Mouse (Mus musculus): ENCODE data around the gene Itpk1. TPM values are rescaled to one million over a fixed set of nuclear protein-coding genes. Genes with fewer than 3 reads are reported as not detected.

Gene Itpk1
- polyA plus RNA-seq, 1 experiment from 2014 or later = 10.9 TPM

DNA sequence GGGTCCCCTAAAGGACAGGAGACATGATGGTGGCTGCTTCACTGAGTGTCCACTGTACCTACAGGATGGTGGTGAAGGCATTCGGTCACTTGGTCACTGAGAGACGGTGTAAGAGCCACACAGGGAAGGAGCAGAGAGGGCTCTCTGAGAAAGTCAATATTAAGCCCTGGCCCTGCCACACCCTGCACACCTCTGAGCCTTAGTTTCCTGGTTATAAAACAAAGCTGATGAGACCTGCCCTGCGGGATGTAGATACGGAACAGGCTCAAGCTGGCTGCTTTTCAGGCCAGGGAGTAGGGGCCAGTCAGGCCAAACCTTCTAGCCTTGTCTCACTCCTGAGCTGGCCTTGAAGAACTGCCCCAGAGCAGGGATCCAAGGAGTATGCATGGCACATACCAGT is 82.9 kb downstream of the Itpk1 start:
- ATAC-seq = peak; percentile 46; the same call in 1 of the 2 replicates
- DNase-seq (ENCODE audit: low spot score) = peak; percentile 42

DNA sequence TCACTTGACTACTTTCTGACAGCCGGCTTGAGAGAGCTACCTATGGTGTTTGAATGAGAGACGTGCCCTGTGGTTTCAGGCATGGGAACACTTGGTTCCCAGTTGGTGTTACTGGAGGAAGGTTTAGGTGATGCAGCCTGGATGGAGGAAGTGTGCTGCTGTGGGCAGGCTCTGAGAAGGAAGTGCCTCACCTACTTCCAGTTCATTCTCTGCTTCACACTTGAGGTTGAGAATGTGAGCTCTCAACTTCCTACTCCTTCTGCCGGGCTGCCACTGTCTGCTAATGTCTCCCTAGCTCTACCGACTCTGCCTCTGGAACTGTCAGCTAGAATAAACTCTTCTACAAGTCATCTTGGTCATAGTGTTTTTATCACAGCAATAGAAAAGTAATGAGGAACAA is 83.5 kb downstream of the Itpk1 start:
- WGBS = 71% methylated on average over 4 of the region's 4 CpGs
- Histone ChIP-seq H3K27ac (ENCODE audit: low read length) (no peak overlapping the region), H3K4me2 (replicated peaks; ENCODE audit: low read depth, low read length) (no peak overlapping the region), H3K4me3 (ENCODE audit: low read depth, low read length) (no peak overlapping the region), H3K27me3 (replicated peaks; ENCODE audit: insufficient read depth, low read length) (no peaks in the 10 kb centered on the region), H3K9me3 (ENCODE audit: low read length) (no peaks in the 10 kb centered on the region), H3K4me1 (ENCODE audit: insufficient read depth, low read depth, low read length) (peaks cover 11% of the 10 kb centered on the region; the same call in 1 of the 2 replicates), H3K9ac (replicated peaks; ENCODE audit: low read depth) (no peak overlapping the region), H3K36me3 (ENCODE audit: insufficient read depth, low read length) (no peaks in the 10 kb centered on the region)
- peak; percentile 23 for DNase-seq (ENCODE audit: low spot score)
- TF ChIP-seq EP300 (IDR thresholded peaks at IDR 0.05) (no peak), CTCF (IDR thresholded peaks at IDR 0.05) (no peak)
- no peak for ATAC-seq

More for the DNA sequence above, 82.9 kb downstream of the Itpk1 start:
- no peaks in the 10 kb centered on the region for H3K9me3 ChIP-seq (ENCODE audit: low read length)
- no peak overlapping the region for H3K4me3 ChIP-seq (ENCODE audit: low read depth, low read length)
- TF ChIP-seq EP300 (IDR thresholded peaks at IDR 0.05) (no peak), CTCF (IDR thresholded peaks at IDR 0.05) (no peak)
- no peaks in the 10 kb centered on the region for H3K27me3 ChIP-seq (replicated peaks; ENCODE audit: insufficient read depth, low read length)
- peaks cover 11% of the 10 kb centered on the region; the same call in 1 of the 2 replicates for H3K4me1 ChIP-seq (ENCODE audit: insufficient read depth, low read depth, low read length)
- H3K27ac ChIP-seq (ENCODE audit: low read length) = no peak overlapping the region
- H3K9ac ChIP-seq (replicated peaks; ENCODE audit: low read depth) = no peak overlapping the region
- H3K36me3 ChIP-seq (ENCODE audit: insufficient read depth, low read length) = no peaks in the 10 kb centered on the region
- no peak overlapping the region for H3K4me2 ChIP-seq (replicated peaks; ENCODE audit: low read depth, low read length)
- WGBS = 36% methylated on average over 4 of the region's 4 CpGs

DNA sequence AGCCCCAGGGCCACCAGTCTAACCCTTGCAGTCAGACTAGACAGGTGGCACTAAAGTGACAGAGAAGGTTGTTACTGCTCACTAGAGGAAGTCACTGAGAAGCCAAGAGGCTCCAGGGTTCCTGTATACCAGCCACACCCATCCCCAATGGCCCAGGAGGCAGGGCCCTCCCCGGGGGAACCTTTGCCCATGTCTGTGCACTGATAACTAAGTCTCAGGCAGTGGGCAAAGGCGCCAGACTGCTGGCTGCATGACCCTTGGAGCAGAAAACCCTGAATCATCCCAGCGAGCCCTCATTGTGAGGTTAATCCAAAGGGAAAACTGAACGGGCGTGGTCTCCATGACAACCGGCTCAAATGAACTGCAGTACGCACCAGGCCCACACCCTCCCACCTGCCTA is 84.8 kb downstream of the Itpk1 start:
- no peak for ATAC-seq
- WGBS = 60% methylated on average over 7 of the region's 7 CpGs

DNA sequence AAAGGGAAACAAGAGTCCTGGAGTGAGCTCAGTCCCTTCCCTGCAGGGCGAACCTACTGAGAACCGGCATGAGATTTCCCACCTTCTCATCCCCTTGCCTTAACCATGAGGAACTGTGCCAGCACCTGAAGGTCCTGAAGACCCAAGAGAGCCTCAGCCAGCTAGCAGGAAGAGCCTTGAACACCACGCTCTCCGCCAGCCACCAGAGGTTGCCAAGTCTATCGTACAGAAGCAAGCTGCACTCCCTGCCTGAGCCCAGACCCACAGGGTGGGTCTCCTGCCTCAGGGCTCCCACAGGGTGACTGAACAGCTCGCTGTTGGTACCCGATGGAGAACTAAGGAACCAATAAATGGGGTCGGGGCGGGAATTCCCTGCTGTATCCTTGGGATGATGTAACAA is 86.6 kb downstream of the Itpk1 start:
- no peak for ATAC-seq
- H3K4me3 ChIP-seq (ENCODE audit: low read depth, low read length) = no peak overlapping the region
- TF ChIP-seq EP300 (IDR thresholded peaks at IDR 0.05) (no peak), CTCF (IDR thresholded peaks at IDR 0.05) (no peak)
- H3K27ac ChIP-seq (ENCODE audit: low read length) = no peak overlapping the region
- H3K4me1 ChIP-seq (ENCODE audit: insufficient read depth, low read depth, low read length) = peaks cover 6% of the 10 kb centered on the region; the same call in 1 of the 2 replicates
- no peak for DNase-seq (ENCODE audit: low spot score)
- no peaks in the 10 kb centered on the region for H3K27me3 ChIP-seq (replicated peaks; ENCODE audit: insufficient read depth, low read length)
- no peaks in the 10 kb centered on the region for H3K36me3 ChIP-seq (ENCODE audit: insufficient read depth, low read length)
- 73% methylated on average over 9 of the region's 9 CpGs for WGBS
- H3K4me2 ChIP-seq (replicated peaks; ENCODE audit: low read depth, low read length) = no peak overlapping the region
- H3K9me3 ChIP-seq (ENCODE audit: low read length) = no peaks in the 10 kb centered on the region
- H3K9ac ChIP-seq (replicated peaks; ENCODE audit: low read depth) = no peak overlapping the region

More for the DNA sequence above, 84.8 kb downstream of the Itpk1 start:
- Histone ChIP-seq H3K9me3 (ENCODE audit: low read length) (no peaks in the 10 kb centered on the region), H3K36me3 (ENCODE audit: insufficient read depth, low read length) (no peaks in the 10 kb centered on the region), H3K4me2 (replicated peaks; ENCODE audit: low read depth, low read length) (no peak overlapping the region), H3K27ac (ENCODE audit: low read length) (no peak overlapping the region), H3K4me1 (ENCODE audit: insufficient read depth, low read depth, low read length) (peaks cover 6% of the 10 kb centered on the region; the same call in 1 of the 2 replicates), H3K4me3 (ENCODE audit: low read depth, low read length) (no peak overlapping the region), H3K9ac (replicated peaks; ENCODE audit: low read depth) (no peak overlapping the region), H3K27me3 (replicated peaks; ENCODE audit: insufficient read depth, low read length) (no peaks in the 10 kb centered on the region)
- DNase-seq (ENCODE audit: low spot score) = no peak
- TF ChIP-seq CTCF (IDR thresholded peaks at IDR 0.05) = no peak
- TF ChIP-seq EP300 (IDR thresholded peaks at IDR 0.05) = no peak

DNA sequence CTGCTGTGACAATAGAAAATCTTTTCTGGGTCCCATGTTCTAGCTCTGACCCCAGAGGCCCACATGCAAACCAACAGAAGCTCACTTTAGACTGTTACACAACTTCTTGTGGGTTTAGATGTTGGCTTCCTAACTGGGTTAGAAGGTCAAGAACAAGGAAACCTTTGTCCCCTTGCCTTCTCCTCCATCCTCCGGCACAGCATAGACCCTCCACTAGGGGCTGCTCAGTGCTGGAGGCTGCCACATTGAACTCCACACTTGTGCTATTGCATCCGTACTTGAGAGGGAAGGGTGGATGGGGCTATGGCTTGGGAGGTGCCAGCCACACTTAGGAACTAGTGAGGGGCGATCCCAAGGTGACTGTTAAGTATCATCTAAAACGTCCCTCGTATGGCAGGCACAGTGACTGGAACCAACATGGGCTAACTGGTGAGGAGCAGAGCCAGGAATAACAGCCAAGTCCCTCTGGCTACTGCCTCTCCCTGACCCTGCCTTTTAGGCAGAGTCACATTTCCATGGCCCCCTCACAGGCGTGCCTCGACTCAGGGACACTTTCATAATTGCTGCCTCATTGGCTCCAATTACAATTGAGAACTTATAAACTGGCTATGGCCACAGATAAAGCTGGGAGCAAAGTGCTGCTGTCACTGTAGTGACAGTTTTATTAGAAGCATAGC is 87.7 kb downstream of the Itpk1 start:
- Histone ChIP-seq H3K4me3 (ENCODE audit: low read depth, low read length) (no peak overlapping the region), H3K36me3 (ENCODE audit: insufficient read depth, low read length) (no peaks in the 10 kb centered on the region), H3K9me3 (ENCODE audit: low read length) (no peaks in the 10 kb centered on the region), H3K27ac (ENCODE audit: low read length) (no peak overlapping the region), H3K27me3 (replicated peaks; ENCODE audit: insufficient read depth, low read length) (no peaks in the 10 kb centered on the region), H3K4me1 (ENCODE audit: insufficient read depth, low read depth, low read length) (peaks cover 6% of the 10 kb centered on the region; the same call in 1 of the 2 replicates), H3K4me2 (replicated peaks; ENCODE audit: low read depth, low read length) (no peak overlapping the region), H3K9ac (replicated peaks; ENCODE audit: low read depth) (no peak overlapping the region)
- TF ChIP-seq EP300 (IDR thresholded peaks at IDR 0.05) (no peak), CTCF (IDR thresholded peaks at IDR 0.05) (peak; percentile 61)
- WGBS = 40% methylated on average over 7 of the region's 7 CpGs
- no peak for DNase-seq (ENCODE audit: low spot score)
- 0 out of 2 replicates have a peak, but pooled peaks have one; percentile 15 for ATAC-seq

DNA sequence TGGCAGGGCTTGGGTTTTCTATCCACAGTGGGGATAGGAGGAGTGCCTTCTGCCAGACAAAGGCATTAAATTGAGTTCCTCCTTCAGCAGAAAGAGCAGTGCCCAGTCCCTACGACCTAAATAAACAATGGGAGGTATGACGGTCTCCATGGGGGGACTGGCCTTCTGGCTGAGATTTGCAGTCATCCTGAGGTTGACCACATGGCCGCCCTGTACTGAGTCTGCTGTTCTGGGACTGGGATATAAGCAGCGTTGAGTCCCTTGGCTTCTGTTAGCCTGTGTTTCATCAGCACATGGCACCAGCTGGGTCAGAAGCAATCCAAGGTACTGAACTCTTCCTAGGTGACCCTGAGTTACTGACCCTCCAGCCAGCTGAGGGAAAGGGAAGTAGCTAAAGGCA is 88.5 kb downstream of the Itpk1 start:
- no peaks in the 10 kb centered on the region for H3K4me1 ChIP-seq (ENCODE audit: insufficient read depth, low read depth, low read length)
- DNase-seq (ENCODE audit: low spot score) = no peak
- H3K4me3 ChIP-seq (ENCODE audit: low read depth, low read length) = no peak overlapping the region
- no peak for ATAC-seq
- TF ChIP-seq CTCF (IDR thresholded peaks at IDR 0.05) (no peak), EP300 (IDR thresholded peaks at IDR 0.05) (no peak)
- WGBS = 46% methylated on average over 4 of the region's 4 CpGs
- no peak overlapping the region for H3K4me2 ChIP-seq (replicated peaks; ENCODE audit: low read depth, low read length)
- no peaks in the 10 kb centered on the region for H3K9me3 ChIP-seq (ENCODE audit: low read length)
- H3K27me3 ChIP-seq (replicated peaks; ENCODE audit: insufficient read depth, low read length) = no peaks in the 10 kb centered on the region
- no peak overlapping the region for H3K27ac ChIP-seq (ENCODE audit: low read length)
- no peaks in the 10 kb centered on the region for H3K36me3 ChIP-seq (ENCODE audit: insufficient read depth, low read length)
- no peak overlapping the region for H3K9ac ChIP-seq (replicated peaks; ENCODE audit: low read depth)
